Mouse (Mus musculus): ENCODE measurements around the gene Mpz. TPM values are rescaled to one million over a fixed set of nuclear protein-coding genes. Genes with fewer than 3 reads are reported as not detected.

Mpz gene
- polyA plus RNA-seq (2016; fragmentation: Nextera tagmentation; extraction: Ambion mirVana), result 0.06 and 0.14 TPM in 2 replicates

DNA sequence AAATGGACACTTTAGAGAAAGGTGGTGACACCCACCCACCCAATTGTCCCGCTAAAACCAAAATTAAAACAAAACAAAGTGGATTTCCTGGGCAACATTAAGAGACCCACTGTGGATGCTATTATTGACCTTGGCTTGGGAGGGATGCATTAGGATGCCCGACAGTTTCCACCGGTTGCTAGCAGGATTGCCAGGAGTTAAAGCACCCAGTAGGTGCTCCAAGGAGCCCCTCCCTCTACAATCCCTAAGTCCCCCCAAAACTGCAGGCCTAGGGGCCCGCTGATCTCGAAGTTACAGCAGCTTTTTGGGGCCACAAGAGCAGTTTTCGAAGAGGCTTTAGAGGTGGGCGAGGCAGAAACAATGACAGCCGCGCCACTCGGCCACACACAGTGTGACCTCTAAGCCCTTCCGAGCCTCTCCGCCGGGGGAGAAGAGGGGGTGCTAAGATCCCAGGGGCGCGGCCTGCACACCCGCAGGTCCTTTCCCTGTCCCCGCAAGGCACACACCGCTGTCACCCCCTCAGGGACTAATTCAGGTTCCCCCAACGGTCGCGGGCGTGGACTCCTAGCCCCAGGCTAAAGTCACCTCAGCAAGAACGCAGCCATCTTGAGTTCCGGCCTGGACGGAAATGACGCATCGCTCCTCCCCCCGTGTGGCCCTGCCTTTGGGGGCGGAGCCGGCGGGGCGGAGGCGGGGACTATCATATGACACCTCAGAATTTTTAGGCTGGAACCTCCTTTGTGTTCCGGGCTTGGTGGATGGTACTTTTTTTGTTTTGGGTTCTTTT lies at the start of gene Mpz, which contains the start of gene Sdhc:
TSS of gene Mpz (plus strand) at position 738 of the 787 bp plus-strand sequence.
TSS of gene Sdhc (minus strand) at position 630 of the 787 bp plus-strand sequence.
- Histone ChIP-seq H3K27me3 (ENCODE audit: insufficient read depth, poor library complexity, severe bottlenecking) (peaks cover 8% of the 10 kb centered on the region; the same call in 1 of the 2 replicates), H3K36me3 (peaks cover 9% of the 10 kb centered on the region; the same call in 1 of the 2 replicates), H3K27ac (peak within 1 kb of the TSS; percentile 96), H3K4me1 (peaks cover 17% of the 10 kb centered on the region; the same call in 1 of the 2 replicates), H3K4me3 (peak within 1 kb of the TSS; percentile 85), H3K9me3 (no peaks in the 10 kb centered on the region)
- peak; percentile 98 for DNase-seq (ENCODE audit: low spot score)
- WGBS, result under 1% methylated on average over 34 of the region's 34 CpGs

DNA sequence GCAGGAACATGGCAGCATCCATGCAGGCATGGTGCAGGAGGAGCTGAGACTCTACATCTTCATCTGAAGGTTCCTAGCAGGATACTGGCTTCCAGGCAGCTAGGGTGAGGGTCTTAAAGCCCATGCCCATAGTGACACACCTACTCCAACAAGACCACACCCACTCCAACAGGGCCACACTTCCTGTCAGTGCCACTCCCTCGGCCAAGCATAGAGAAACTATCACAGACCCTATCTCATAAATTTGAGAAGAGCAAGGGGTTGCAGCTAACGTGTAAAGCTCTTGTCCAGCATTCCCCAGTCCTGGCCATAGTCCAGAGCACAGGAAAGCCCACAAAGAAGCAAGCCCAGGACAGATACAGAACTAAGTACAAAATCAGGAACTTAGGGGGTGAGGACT lies 49.5 kb upstream of the Mpz start:
- Histone ChIP-seq H3K4me1 (peaks cover 23% of the 10 kb centered on the region), H3K27ac (no peak overlapping the region), H3K36me3 (no peaks in the 10 kb centered on the region), H3K27me3 (ENCODE audit: insufficient read depth, poor library complexity, severe bottlenecking) (no peaks in the 10 kb centered on the region), H3K4me3 (peak overlapping the region; percentile 84), H3K9me3 (no peaks in the 10 kb centered on the region)
- WGBS, result 36% methylated on average over 2 of the region's 2 CpGs
- DNase-seq (ENCODE audit: low spot score), result no peak

DNA sequence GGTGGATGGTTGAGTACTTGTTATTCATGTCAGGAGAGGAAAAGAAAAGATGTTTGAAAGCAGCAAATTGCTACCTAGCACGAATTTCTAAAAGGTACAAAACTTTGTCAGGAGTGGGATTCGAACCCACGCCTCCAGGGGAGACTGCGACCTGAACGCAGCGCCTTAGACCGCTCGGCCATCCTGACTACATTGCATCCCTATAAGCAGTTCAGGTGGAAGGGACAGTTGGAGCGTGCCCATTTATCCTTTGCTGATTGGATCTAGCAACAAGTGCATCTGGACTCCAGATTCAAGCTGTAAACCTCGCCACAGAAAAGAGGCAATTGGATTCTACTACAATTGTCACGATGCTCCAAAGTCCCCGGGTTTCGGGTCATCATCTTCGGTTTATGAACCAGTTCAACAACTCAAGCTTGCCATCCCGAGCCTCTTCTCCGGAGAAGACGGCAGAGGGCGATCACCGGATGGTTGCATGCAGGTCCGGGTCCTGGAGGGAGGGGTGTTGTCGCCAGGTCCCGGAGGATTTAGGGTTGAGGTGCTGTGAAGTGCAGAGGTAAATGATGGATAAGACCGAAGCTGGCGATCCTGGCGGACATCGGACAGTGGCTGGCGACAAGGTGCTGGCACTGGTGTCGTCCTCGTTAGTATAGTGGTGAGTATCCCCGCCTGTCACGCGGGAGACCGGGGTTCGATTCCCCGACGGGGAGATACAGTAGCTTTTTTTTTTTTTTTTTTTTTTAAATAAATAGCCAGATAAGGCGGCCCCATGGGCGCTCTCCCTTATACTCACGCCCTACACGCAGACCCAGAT lies 48.6 kb upstream of the Mpz start:
- Histone ChIP-seq H3K36me3 (no peaks in the 10 kb centered on the region), H3K27me3 (ENCODE audit: insufficient read depth, poor library complexity, severe bottlenecking) (no peaks in the 10 kb centered on the region), H3K9me3 (no peaks in the 10 kb centered on the region), H3K4me1 (peaks cover 15% of the 10 kb centered on the region), H3K27ac (peak overlapping the region; percentile 87), H3K4me3 (peak overlapping the region; percentile 84)
- DNase-seq (ENCODE audit: low spot score), result peak; percentile 95
- WGBS, result under 1% methylated on average over 40 of the region's 40 CpGs

DNA sequence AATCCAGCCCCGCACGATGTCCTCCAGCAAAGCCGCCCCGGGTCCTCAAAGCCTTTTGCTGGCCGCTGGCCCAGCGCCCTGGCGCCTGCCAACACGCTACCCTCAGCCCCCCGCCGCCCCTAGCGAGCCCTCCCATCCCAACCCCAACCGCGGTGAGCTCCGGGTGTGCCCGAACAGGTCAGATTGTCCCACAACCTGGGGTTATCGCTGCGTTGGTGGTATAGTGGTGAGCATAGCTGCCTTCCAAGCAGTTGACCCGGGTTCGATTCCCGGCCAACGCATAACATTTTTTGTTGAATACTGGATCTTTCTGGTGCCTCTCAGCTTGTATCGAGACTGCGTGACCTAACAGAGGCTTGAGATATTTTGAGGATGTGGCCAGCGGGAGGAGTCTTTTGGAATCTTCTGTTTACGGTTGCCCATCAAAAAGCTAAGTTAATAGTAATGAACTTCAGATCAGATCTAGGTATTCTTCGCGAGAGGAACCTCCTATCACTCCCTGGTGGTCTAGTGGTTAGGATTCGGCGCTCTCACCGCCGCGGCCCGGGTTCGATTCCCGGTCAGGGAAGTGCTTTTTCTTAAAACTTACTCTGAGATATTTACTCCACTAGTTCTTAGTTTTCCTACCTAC lies 47.8 kb upstream of the Mpz start:
- Histone ChIP-seq H3K4me3 (peak overlapping the region; percentile 84), H3K36me3 (no peaks in the 10 kb centered on the region), H3K27me3 (ENCODE audit: insufficient read depth, poor library complexity, severe bottlenecking) (no peaks in the 10 kb centered on the region), H3K9me3 (no peaks in the 10 kb centered on the region), H3K27ac (peak overlapping the region; percentile 87), H3K4me1 (peaks cover 8% of the 10 kb centered on the region; the same call in 1 of the 2 replicates)
- peak; percentile 91 for DNase-seq (ENCODE audit: low spot score)
- WGBS, result under 1% methylated on average over 35 of the region's 35 CpGs

DNA sequence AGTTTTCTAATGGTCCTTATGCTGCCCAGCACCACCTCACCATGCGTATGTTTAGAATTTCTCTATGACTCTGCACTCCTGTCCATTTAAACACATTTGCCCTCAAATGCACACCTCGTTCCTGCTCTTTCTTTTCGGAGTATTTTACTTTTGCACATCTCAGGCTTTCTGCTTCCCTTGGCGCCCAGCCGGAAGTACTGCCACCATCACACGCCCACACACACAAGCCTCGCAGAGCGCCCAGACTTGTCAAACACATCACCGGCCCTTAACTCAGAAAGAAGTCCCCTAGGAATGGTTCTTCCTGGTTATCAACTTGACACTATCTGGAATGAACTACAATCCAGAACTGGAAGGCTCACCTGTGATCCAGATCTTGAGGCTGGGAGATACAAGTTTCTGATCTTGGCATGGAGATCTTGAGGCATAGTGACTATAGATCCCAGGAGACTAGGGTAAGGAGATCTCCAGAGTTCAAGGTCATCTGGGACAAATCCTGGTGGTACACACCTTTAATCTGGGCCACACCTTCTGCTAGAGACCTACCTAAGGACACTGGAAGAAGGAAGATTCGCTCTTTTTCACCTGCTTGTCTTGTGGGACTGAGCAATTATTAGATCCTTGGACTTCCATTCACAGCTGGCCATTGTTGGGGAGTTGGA lies 47.2 kb upstream of the Mpz start:
- Histone ChIP-seq H3K27me3 (ENCODE audit: insufficient read depth, poor library complexity, severe bottlenecking) (no peaks in the 10 kb centered on the region), H3K4me3 (peak overlapping the region; percentile 84), H3K36me3 (no peaks in the 10 kb centered on the region), H3K4me1 (peaks cover 6% of the 10 kb centered on the region; the same call in 1 of the 2 replicates), H3K9me3 (no peaks in the 10 kb centered on the region), H3K27ac (peak overlapping the region; percentile 67; the same call in 1 of the 2 replicates)
- DNase-seq (ENCODE audit: low spot score), result no peak
- WGBS, result 9% methylated on average over 10 of the region's 10 CpGs

DNA sequence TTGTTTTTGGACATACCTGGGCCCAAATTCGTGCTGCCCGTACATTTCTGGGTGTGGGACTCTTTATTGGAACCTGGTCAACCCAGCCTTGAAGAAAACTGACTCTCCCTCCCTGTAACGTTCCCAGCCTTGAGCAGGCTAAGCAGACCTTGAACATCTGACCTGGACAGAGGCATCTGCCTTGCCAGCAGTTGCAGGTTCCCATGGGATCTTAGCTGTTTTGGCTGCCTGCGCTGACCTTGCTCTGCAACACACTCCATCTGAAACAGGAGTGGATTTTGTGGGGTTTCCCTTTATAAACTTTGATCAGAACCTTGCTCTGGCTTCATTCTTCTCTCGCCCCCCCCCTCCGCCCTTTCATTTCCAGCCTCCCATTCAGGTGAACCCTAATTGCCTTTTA lies 45.3 kb upstream of the Mpz start:
- H3K4me3 ChIP-seq, result no peak overlapping the region
- no peaks in the 10 kb centered on the region for H3K36me3 ChIP-seq
- 0 out of 2 replicates have a peak, but pooled peaks cover 3% of the 10 kb centered on the region for H3K27me3 ChIP-seq (ENCODE audit: insufficient read depth, poor library complexity, severe bottlenecking)
- no peak overlapping the region for H3K27ac ChIP-seq
- WGBS, result 68% methylated on average over 6 of the region's 6 CpGs
- no peaks in the 10 kb centered on the region for H3K9me3 ChIP-seq
- peaks cover 9% of the 10 kb centered on the region; the same call in 1 of the 2 replicates for H3K4me1 ChIP-seq
- DNase-seq (ENCODE audit: low spot score), result no peak

DNA sequence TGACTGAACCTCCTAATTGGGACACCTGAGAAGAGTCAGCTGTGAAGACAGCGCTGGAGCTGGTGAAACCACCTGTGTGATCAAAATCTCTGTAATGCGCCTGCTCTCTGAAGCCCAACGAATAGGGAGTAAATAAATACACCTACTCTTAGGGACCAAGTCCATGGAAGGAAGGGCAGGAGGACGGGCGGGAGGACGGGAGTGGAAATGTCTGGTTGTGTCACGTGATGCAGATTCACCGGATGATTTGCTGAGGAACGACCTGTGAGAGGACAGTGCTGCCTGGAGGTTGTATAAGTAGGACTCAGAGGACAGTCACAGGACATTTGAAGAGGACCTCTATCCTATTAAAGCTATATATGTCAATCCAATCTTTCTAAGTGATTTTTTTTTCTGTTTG lies 40.9 kb upstream of the Mpz start:
- DNase-seq (ENCODE audit: low spot score), result no peak
- WGBS, result 27% methylated on average over 9 of the region's 9 CpGs
- no peaks in the 10 kb centered on the region for H3K9me3 ChIP-seq

DNA sequence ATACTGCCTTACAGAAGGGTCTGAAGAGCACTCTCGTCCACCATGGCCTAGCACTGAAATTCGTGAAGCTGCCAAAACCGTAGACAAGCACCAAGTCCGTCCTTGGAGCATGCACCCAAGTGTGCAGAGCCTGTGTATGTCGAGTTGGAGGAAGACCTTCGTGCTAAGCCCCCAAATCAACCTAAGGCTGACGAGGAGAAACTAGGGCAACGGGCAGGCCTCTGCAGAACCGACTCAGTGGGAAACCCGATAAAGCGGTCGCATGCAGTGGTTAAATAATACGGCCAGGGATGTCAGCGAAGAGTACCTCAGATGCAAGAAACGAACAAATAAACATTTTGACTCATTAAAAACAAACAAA lies 39.9 kb upstream of the Mpz start:
- Histone ChIP-seq H3K4me1 (peaks cover 19% of the 10 kb centered on the region), H3K36me3 (no peaks in the 10 kb centered on the region), H3K9me3 (no peaks in the 10 kb centered on the region), H3K4me3 (peak overlapping the region; percentile 71), H3K27me3 (ENCODE audit: insufficient read depth, poor library complexity, severe bottlenecking) (0 out of 2 replicates have a peak, but pooled peaks cover 3% of the 10 kb centered on the region), H3K27ac (peak overlapping the region; percentile 86)
- no peak for DNase-seq (ENCODE audit: low spot score)
- 9% methylated on average over 15 of the region's 15 CpGs for WGBS

More for the DNA sequence above, 40.9 kb upstream of the Mpz start:
- Histone ChIP-seq H3K27me3 (ENCODE audit: insufficient read depth, poor library complexity, severe bottlenecking) (0 out of 2 replicates have a peak, but pooled peaks cover 3% of the 10 kb centered on the region), H3K27ac (no peak overlapping the region), H3K4me3 (peak overlapping the region; percentile 24), H3K36me3 (no peaks in the 10 kb centered on the region), H3K4me1 (peaks cover 19% of the 10 kb centered on the region)

DNA sequence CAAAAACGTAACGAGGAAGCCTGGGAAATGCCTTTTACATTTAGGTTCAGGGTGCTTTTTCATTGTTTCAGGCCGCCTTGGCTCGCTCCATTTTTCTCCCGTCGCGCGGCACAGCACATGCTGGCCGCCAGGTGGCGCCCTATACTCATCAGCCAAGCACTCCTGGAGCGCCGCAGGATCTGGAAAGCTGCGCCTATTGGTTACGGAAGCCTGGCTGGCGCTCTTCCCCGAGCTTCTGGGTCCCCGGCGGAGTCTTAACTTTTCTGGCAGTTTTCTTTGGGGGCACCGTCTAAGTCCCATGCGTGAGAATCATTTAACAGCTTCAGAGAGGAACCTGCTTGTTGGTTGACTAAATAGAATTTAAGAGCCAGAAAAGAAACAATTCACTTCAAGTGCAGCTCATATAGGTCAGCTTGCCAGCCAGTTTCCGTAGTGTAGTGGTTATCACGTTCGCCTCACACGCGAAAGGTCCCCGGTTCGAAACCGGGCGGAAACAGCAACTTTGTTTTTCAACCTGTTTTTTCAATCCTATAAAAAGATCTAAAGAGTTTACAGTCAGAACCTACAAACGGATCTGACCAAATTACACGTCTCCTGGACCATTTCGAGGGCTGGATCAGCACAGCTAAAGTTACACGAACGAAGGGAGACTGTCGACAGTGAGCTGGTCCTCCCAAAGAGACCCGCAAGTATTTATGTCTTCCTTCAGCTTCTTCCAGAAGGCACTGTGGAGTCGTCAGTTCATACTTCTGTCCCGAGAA lies 39.3 kb upstream of the Mpz start:
- H3K27ac ChIP-seq, result peak overlapping the region; percentile 86
- H3K9me3 ChIP-seq, result no peaks in the 10 kb centered on the region
- H3K36me3 ChIP-seq, result no peaks in the 10 kb centered on the region
- under 1% methylated on average over 38 of the region's 38 CpGs for WGBS
- peak; percentile 96 for DNase-seq (ENCODE audit: low spot score)
- peaks cover 19% of the 10 kb centered on the region for H3K4me1 ChIP-seq
- H3K4me3 ChIP-seq, result peak overlapping the region; percentile 71
- 0 out of 2 replicates have a peak, but pooled peaks cover 3% of the 10 kb centered on the region for H3K27me3 ChIP-seq (ENCODE audit: insufficient read depth, poor library complexity, severe bottlenecking)

DNA sequence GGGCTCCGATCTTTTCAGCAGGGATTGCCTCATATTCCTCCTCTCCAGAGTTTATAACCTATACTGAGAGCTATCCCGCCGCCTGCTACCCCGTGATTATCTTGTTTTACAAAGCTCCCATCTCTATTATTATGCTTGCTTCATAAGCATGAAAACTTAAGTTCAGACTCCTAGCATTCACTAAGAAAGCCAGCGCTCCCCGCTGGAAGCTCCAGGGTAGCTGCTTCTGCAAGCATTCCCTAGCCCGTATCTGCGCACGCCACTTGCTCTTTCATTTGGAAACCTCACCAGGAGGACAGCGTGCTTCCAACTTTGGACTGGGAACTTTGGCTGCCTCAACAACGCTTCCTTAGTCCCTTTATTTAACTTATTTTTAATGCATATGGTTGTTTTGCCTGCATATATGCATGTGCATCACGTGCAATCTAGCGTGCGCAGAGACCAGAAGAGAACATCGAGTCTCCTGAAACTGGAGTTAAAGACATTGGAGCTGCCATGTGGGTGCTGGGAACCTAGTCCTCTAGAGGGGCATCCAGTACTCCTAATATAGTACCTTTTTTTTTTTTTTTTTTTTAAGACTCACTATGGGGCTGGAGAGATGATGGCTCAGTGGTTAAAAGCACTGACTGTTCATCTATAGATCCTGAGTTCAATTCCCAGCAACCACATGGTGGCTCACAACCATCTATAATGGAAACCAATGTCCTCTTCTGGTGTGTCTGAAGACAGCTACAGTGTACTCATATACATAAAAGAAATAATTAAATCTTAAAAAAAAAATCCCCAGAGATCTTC lies 38.5 kb upstream of the Mpz start:
- H3K4me1 ChIP-seq, result peaks cover 19% of the 10 kb centered on the region
- H3K36me3 ChIP-seq, result no peaks in the 10 kb centered on the region
- WGBS, result 3% methylated on average over 15 of the region's 15 CpGs
- peak overlapping the region; percentile 86 for H3K27ac ChIP-seq
- peak overlapping the region; percentile 71 for H3K4me3 ChIP-seq
- H3K27me3 ChIP-seq (ENCODE audit: insufficient read depth, poor library complexity, severe bottlenecking), result 0 out of 2 replicates have a peak, but pooled peaks cover 3% of the 10 kb centered on the region
- H3K9me3 ChIP-seq, result no peaks in the 10 kb centered on the region
- DNase-seq (ENCODE audit: low spot score), result peak; percentile 85

DNA sequence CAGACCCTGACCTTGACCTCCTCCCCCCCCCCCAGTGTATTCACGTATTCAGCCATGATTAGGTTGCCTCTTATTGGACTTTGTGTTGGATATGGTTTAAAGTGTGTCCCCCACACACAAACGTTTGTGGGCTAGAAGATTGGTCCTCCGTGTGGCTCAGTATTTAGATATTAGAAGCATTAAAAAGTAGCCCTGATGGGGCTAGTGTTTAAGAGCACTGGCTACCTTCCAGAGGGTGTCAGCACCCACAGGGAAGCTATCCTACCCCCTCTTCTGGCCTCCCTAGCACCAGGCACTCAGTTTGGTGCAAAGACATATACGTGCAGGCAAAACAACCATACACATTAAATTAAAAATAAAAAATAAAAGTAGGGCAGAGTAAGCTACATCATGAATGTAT lies 37.5 kb upstream of the Mpz start:
- Histone ChIP-seq H3K36me3 (no peaks in the 10 kb centered on the region), H3K9me3 (no peaks in the 10 kb centered on the region), H3K27ac (no peak overlapping the region), H3K27me3 (ENCODE audit: insufficient read depth, poor library complexity, severe bottlenecking) (0 out of 2 replicates have a peak, but pooled peaks cover 3% of the 10 kb centered on the region), H3K4me1 (peaks cover 19% of the 10 kb centered on the region), H3K4me3 (no peak overlapping the region)
- 80% methylated on average over 4 of the region's 4 CpGs for WGBS
- no peak for DNase-seq (ENCODE audit: low spot score)

Measured in heart, embryonic 10.5 days (tissue).